Mouse (Mus musculus) olfactory bulb, adult 2 months (tissue): ENCODE results near the gene Tmem150c. TPM values are rescaled to one million over a fixed set of nuclear protein-coding genes. Genes with fewer than 3 reads are reported as not detected.
A peak's percentile ranks its signal among the peaks of the same experiment; 100 is the strongest.

Experiments used
- H3K27ac ChIP-seq: fragments of 200-500 bp; 2 replicates; pipeline ENCODE4 v1.5.1; 2012; ENCODE audit warnings: low read depth, low read length; ENCODE audit not compliant: insufficient read depth
- H3K4me1 ChIP-seq: fragments of 200-500 bp; 2 replicates; pipeline ENCODE4 v1.6.1; 2012; ENCODE audit warnings: low read length; ENCODE audit not compliant: control insufficient read depth, insufficient read depth
- H3K4me3 ChIP-seq: fragments of 200-500 bp; 2 replicates; pipeline ENCODE4 v1.5.1; 2012; ENCODE audit warnings: mild to moderate bottlenecking, low read depth, low read length, moderate library complexity; ENCODE audit not compliant: insufficient read depth
- CTCF ChIP-seq: fragments of 200-500 bp; IDR thresholded peaks from 2 replicates; pipeline ENCODE4 v1.5.1; 2012; ENCODE audit warnings: low read depth, mild to moderate bottlenecking, low read length, moderate library complexity; ENCODE audit not compliant: insufficient read depth
- POLR2A ChIP-seq: fragments of 200-500 bp; IDR thresholded peaks from 2 replicates; pipeline ENCODE4 v1.6.1; 2012; ENCODE audit warnings: mild to moderate bottlenecking, low read depth, low read length, moderate library complexity; ENCODE audit not compliant: insufficient read depth
- WGBS: fragments of 180-500 bp; shearing (Covaris S2); methylation state at CpG from one replicate; pipeline ENCODE4 v1.1.7; 2018; 5-methylcytosine and 5-hydroxymethylcytosine counted together
- polyA plus RNA-seq: library from polyadenylated mRNA; stranded (reverse); fragments of >200 nt; gene quantifications from 2 replicates; pipeline ENCODE4 v1.2.4, GENCODE M21; 2012; ENCODE audit warnings: low replicate concordance; ENCODE audit not compliant: missing spikeins, insufficient read depth, insufficient read length

Tmem150c gene
- not detected in 2 replicates for polyA plus RNA-seq

- Histone ChIP-seq H3K27ac (no peak within 1 kb of the TSS), H3K4me3 (peak within 1 kb of the TSS; percentile 89), H3K4me1 (peaks cover 8% of the 10 kb centered on the region)
- WGBS = 22% methylated on average over 6 of the region's 6 CpGs
- TF ChIP-seq CTCF = no peak
- TF ChIP-seq POLR2A = no peak
These were observed at the start of gene Tmem150c for GRCm38 (mm10) chr5:100159638-100159973. TSS of gene Tmem150c (minus strand) at chr5:100159808.

GRCm38 (mm10) chr5:100209093-100209492, 49.5 kb upstream of the Tmem150c start:
- no peak overlapping the region for H3K4me3 ChIP-seq
- H3K27ac ChIP-seq = no peak overlapping the region
- 89% methylated on average over 7 of the region's 7 CpGs for WGBS
- H3K4me1 ChIP-seq = no peaks in the 10 kb centered on the region; the same call in 1 of the 2 replicates
- TF ChIP-seq POLR2A = no peak
- TF ChIP-seq CTCF = no peak

DNA sequence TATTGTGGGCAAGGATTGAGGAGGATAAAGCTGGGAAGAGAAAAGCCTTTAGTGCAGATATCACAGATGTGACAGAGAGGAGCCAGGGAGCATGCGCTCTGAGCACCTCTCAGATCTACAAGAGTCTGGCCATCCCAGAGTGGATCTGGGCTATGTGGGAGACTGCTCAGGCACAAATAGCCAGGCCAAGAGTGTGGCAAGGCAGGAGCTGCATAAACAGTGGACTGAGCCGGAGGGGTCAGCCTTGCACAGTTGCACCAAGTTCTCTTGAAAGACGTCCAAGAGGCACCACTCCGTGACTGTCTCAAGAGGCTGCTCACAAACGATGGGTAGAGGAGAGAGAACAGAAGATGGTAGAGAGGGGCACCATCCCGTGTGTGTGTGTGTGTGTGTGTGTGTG, 47.1 kb upstream of the Tmem150c start:
- no peaks in the 10 kb centered on the region; the same call in 1 of the 2 replicates for H3K4me1 ChIP-seq
- WGBS = 72% methylated on average over 6 of the region's 6 CpGs
- TF ChIP-seq CTCF = no peak
- no peak overlapping the region for H3K27ac ChIP-seq
- H3K4me3 ChIP-seq = no peak overlapping the region

DNA sequence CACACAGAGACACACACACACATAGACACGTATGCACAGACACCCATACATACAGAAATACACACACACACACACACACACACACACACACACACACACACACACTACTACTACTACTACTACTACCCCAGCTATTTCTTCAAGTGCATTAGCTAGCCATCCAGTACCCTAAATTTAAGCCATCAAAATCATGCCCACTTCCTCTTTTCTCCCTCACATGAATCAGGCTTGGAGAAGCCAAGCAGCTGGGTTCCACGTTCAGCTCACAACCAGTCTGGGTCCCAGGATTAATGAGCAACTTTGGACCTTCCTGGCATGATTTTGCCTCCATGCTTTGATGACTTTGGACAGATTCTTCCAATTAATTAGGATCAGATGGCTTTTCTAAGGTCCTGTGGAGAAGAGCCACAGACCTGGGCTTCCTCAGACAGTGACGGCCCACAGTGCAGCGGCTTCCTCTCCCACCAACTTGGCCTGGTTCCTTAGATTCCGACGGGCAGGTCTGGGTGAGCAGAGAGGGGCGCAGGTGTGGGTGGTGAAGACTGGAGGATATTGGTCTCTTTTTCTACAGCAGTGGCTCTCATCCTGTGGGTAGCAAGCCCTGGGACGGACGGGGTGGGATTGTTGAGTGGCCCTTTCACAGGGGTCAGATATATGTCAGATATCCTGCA, 46.0 kb upstream of the Tmem150c start:
- H3K27ac ChIP-seq = no peak overlapping the region
- TF ChIP-seq CTCF (no peak), POLR2A (no peak)
- H3K4me3 ChIP-seq = no peak overlapping the region
- 90% methylated on average over 9 of the region's 9 CpGs for WGBS
- peaks cover 4% of the 10 kb centered on the region for H3K4me1 ChIP-seq

GRCm38 (mm10) chr5:100200805-100201204, 41.2 kb upstream of the Tmem150c start:
- Histone ChIP-seq H3K27ac (no peak overlapping the region), H3K4me3 (no peak overlapping the region), H3K4me1 (peaks cover 18% of the 10 kb centered on the region)
- WGBS = 29% methylated on average over 5 of the region's 5 CpGs
- TF ChIP-seq CTCF (no peak), POLR2A (no peak)

GRCm38 (mm10) chr5:100200296-100200695, 40.7 kb upstream of the Tmem150c start:
- WGBS = 22% methylated on average over 5 of the region's 5 CpGs
- Histone ChIP-seq H3K27ac (0 out of 2 replicates have a peak overlapping the region, but pooled peaks have one; percentile 45), H3K4me3 (no peak overlapping the region), H3K4me1 (peaks cover 18% of the 10 kb centered on the region)
- TF ChIP-seq POLR2A = no peak
- no peak for TF ChIP-seq CTCF

DNA sequence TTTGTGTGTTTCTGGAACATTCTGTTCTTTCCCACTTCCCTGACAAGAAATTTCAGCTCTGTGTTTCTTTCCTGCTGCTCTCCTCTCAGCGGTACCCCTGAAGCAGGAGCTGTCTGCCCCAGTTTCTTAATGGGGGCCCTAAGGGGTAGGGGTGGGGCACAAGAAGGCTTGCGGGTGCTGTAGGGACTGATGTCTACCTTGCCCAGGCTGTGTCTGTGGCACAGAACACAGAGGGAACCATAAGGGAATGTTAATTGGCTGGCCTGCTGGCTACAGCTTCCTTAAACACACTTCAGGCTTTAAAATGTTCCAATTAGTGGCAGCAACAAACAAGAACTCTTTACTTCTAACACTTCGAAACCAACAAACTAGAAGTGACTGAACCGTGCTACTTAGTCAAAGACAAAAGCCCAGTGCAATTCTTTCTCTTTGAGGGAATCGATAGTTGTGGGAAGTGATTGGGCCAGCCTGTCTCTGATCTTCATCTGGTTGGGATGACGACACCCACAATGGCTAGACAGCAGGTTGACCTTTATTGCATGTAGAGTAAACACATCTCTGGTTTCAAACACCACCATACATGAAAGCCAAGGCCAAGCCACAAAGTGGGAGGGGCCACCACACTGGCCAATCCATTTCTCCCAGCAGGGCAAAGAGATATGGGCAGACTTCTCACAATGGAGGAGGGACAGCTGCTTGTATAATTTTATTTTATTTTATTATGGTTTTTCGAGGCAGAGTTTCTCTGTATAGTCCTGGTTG, 39.7 kb upstream of the Tmem150c start:
- Histone ChIP-seq H3K4me1 (peaks cover 18% of the 10 kb centered on the region), H3K4me3 (no peak overlapping the region), H3K27ac (no peak overlapping the region)
- TF ChIP-seq POLR2A (no peak), CTCF (no peak)
- 62% methylated on average over 7 of the region's 7 CpGs for WGBS

DNA sequence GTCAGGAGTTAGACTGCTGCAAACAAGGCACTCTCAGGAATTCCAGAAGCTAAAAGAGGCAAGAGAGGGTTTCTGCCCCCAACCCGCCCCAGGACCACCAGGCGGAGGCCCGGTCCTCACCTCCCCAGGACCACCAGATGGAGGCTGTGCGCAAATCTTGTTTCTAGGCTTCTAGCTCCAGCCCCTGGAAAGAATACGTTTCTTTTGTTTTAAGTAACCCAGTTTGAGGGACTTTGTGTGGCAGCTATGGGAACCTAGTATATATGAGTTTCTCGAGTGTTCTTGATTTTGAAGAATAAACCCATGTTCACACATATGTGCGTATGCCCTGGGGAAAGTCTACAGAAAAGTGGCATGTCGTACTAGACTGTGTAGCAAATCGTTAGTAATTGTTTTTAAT, 37.9 kb upstream of the Tmem150c start:
- no peak overlapping the region for H3K27ac ChIP-seq
- peaks cover 18% of the 10 kb centered on the region for H3K4me1 ChIP-seq
- H3K4me3 ChIP-seq = no peak overlapping the region
- TF ChIP-seq POLR2A = no peak
- TF ChIP-seq CTCF = no peak
- 86% methylated on average over 9 of the region's 9 CpGs for WGBS

- TF ChIP-seq POLR2A (no peak), CTCF (no peak)
- 77% methylated on average over 15 of the region's 15 CpGs for whole genome bisulfite sequencing
These were observed 37.3 kb upstream of the Tmem150c start for GRCm38 (mm10) chr5:100196854-100197431.

More at GRCm38 (mm10) chr5:100196854-100197431, 37.3 kb upstream of the Tmem150c start:
- Histone ChIP-seq H3K27ac (no peak overlapping the region), H3K4me1 (peaks cover 18% of the 10 kb centered on the region), H3K4me3 (no peak overlapping the region)
